ENCODE assay signal across 9 mouse cellular contexts in the genomic region with DNA sequence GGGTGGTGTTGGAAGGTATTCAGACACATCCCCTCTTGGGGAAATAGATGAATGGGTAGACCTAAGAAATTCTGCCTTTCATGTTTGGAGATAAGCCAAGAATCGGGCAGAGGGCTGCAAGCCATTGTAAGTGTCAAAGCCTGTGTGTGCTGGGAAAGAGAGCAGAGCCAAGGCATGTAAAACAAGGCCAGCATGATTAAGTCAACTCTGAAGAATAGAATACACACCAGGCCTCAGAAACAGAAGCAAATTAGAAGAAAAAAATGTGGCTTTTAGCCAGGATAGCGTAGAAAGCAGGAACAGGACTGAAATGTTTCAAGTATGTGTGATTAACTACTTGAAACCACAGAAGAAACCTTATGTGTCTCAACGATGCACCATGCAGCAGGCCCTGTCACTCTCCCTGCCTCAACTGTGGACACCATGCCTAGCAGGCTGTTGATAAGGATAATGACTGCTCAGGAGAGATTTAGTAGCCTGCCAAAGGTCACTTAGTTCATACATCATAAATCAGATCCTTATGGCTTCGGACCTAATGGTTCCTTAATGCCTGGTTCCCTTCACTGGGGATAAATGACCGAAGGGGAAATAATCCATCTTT.
A peak's percentile ranks its signal among the peaks of the same experiment; 100 is the strongest.
DNase-seq lines count a peak whose midpoint lies in the region; ATAC-seq lines count a peak whose summit lies in the region.
"Had no signal": no experiment of that assay in that cellular context is flagged by ENCODE, and none has a peak within 500 bp of the region (broad histone marks: within the 10 kb centered on the region; RNA-seq: fewer than 3 reads in every experiment).

No protein-coding gene starts in this region.

- no peak overlapping the region for H3K4me3 ChIP-seq in embryonic facial prominence, embryonic 11.5 days (ENCODE audit: low read depth, low read length)
- H3K4me3 ChIP-seq in embryonic facial prominence, embryonic 10.5 days = no peak overlapping the region
- H3K4me3 ChIP-seq in midbrain, embryonic 12.5 days = no peak overlapping the region
- H3K4me3 ChIP-seq in midbrain, embryonic 10.5 days = no peak overlapping the region
- H3K4me3 ChIP-seq in hindbrain, embryonic 14.5 days (replicated peaks; ENCODE audit: low read length) = no peak overlapping the region
- H3K4me3 ChIP-seq in stomach, embryonic 15.5 days (replicated peaks) = no peak overlapping the region
- H3K4me3 ChIP-seq: layer of hippocampus, adult 2 months had no signal

- no peaks in the 10 kb centered on the region for H3K4me1 ChIP-seq in embryonic facial prominence, embryonic 11.5 days (ENCODE audit: control insufficient read depth, insufficient read depth, low read length)
- H3K4me1 ChIP-seq in embryonic facial prominence, embryonic 10.5 days = peaks cover 5% of the 10 kb centered on the region; the same call in 1 of the 2 replicates
- H3K4me1 ChIP-seq in midbrain, embryonic 12.5 days = 0 out of 2 replicates have a peak, but pooled peaks cover 4% of the 10 kb centered on the region
- H3K4me1 ChIP-seq in midbrain, embryonic 10.5 days = no peaks in the 10 kb centered on the region
- H3K4me1 ChIP-seq in hindbrain, embryonic 14.5 days (replicated peaks; ENCODE audit: control insufficient read depth, insufficient read depth, low read length) = peaks cover 9% of the 10 kb centered on the region; the same call in 1 of the 2 replicates
- 0 out of 2 replicates have a peak, but pooled peaks cover 6% of the 10 kb centered on the region for H3K4me1 ChIP-seq in stomach, embryonic 15.5 days

- ATAC-seq in embryonic facial prominence, embryonic 11.5 days (replicated peaks; ENCODE audit: insufficient number of reproducible peaks, low FRiP score, low TSS enrichment, low read depth) = peak; percentile 39; the same call in 1 of the 2 replicates
- peak; percentile 41; the same call in 1 of the 2 replicates for ATAC-seq in midbrain, embryonic 12.5 days (ENCODE audit: low FRiP score, low read depth)
- ATAC-seq in hindbrain, embryonic 14.5 days (ENCODE audit: low FRiP score) = peak; percentile 86; the same call in 1 of the 2 replicates
- ATAC-seq in stomach, embryonic 15.5 days (ENCODE audit: insufficient read depth, low FRiP score, low read depth) = peak; percentile 63; the same call in 1 of the 2 replicates

- no peaks in the 10 kb centered on the region for H3K36me3 ChIP-seq in embryonic facial prominence, embryonic 11.5 days (replicated peaks; ENCODE audit: control insufficient read depth, insufficient read depth, low read depth, low read length)
- H3K36me3 ChIP-seq in embryonic facial prominence, embryonic 10.5 days (replicated peaks) = no peaks in the 10 kb centered on the region
- H3K36me3 ChIP-seq in midbrain, embryonic 12.5 days = no peaks in the 10 kb centered on the region
- H3K36me3 ChIP-seq in midbrain, embryonic 10.5 days = no peaks in the 10 kb centered on the region
- no peaks in the 10 kb centered on the region for H3K36me3 ChIP-seq in hindbrain, embryonic 14.5 days (replicated peaks; ENCODE audit: control insufficient read depth, insufficient read depth)
- no peaks in the 10 kb centered on the region for H3K36me3 ChIP-seq in stomach, embryonic 15.5 days

- WGBS in embryonic facial prominence, embryonic 11.5 days = 62% methylated on average over 5 of the region's 5 CpGs
- 75% methylated on average over 5 of the region's 5 CpGs for WGBS in embryonic facial prominence, embryonic 10.5 days
- 71% methylated on average over 5 of the region's 5 CpGs for WGBS in midbrain, embryonic 12.5 days
- 89% methylated on average over 5 of the region's 5 CpGs for WGBS in midbrain, embryonic 10.5 days
- 47% methylated on average over 5 of the region's 5 CpGs for WGBS in hindbrain, embryonic 14.5 days
- WGBS in stomach, embryonic 15.5 days = 24% methylated on average over 5 of the region's 5 CpGs

- no peaks in the 10 kb centered on the region for H3K9me3 ChIP-seq in embryonic facial prominence, embryonic 11.5 days (replicated peaks; ENCODE audit: control insufficient read depth, low read length)
- H3K9me3 ChIP-seq in embryonic facial prominence, embryonic 10.5 days = no peaks in the 10 kb centered on the region
- H3K9me3 ChIP-seq in midbrain, embryonic 12.5 days = no peaks in the 10 kb centered on the region
- no peaks in the 10 kb centered on the region for H3K9me3 ChIP-seq in midbrain, embryonic 10.5 days (replicated peaks)
- H3K9me3 ChIP-seq in hindbrain, embryonic 14.5 days (ENCODE audit: control insufficient read depth, low read length) = no peaks in the 10 kb centered on the region
- no peaks in the 10 kb centered on the region for H3K9me3 ChIP-seq in stomach, embryonic 15.5 days

- H3K4me2 ChIP-seq in embryonic facial prominence, embryonic 11.5 days (ENCODE audit: low read depth, low read length) = no peak overlapping the region
- H3K4me2 ChIP-seq in midbrain, embryonic 12.5 days (replicated peaks) = no peak overlapping the region
- no peak overlapping the region for H3K4me2 ChIP-seq in hindbrain, embryonic 14.5 days (replicated peaks)
- no peak overlapping the region for H3K4me2 ChIP-seq in stomach, embryonic 15.5 days

- peak; percentile 42 for DNase-seq in embryonic facial prominence, embryonic 11.5 days (ENCODE audit: low spot score)
- no peak for DNase-seq in embryonic facial prominence, embryonic 10.5 days (ENCODE audit: low spot score)
- DNase-seq in midbrain, embryonic 10.5 days (ENCODE audit: low spot score) = no peak
- peak; percentile 66 for DNase-seq in hindbrain, embryonic 14.5 days (ENCODE audit: low spot score)
- no peak for DNase-seq in cerebellum, postnatal 25 days
- DNase-seq in layer of hippocampus, adult 11-12 months (ENCODE audit: low spot score) = no peak

- no peak overlapping the region for H3K9ac ChIP-seq in embryonic facial prominence, embryonic 11.5 days (replicated peaks; ENCODE audit: low read length)
- no peak overlapping the region for H3K9ac ChIP-seq in midbrain, embryonic 12.5 days (replicated peaks)
- H3K9ac ChIP-seq in hindbrain, embryonic 14.5 days = no peak overlapping the region
- H3K9ac ChIP-seq in stomach, embryonic 15.5 days = no peak overlapping the region

- H3K27me3 ChIP-seq in embryonic facial prominence, embryonic 11.5 days (ENCODE audit: control insufficient read depth, insufficient read depth, low read length) = no peaks in the 10 kb centered on the region
- no peaks in the 10 kb centered on the region for H3K27me3 ChIP-seq in embryonic facial prominence, embryonic 10.5 days (replicated peaks; ENCODE audit: low read depth, poor library complexity, severe bottlenecking)
- H3K27me3 ChIP-seq in midbrain, embryonic 12.5 days = no peaks in the 10 kb centered on the region
- no peaks in the 10 kb centered on the region for H3K27me3 ChIP-seq in midbrain, embryonic 10.5 days (ENCODE audit: low read depth, poor library complexity, severe bottlenecking)
- H3K27me3 ChIP-seq in hindbrain, embryonic 14.5 days (ENCODE audit: control insufficient read depth, insufficient read depth, low read length) = no peaks in the 10 kb centered on the region
- no peaks in the 10 kb centered on the region for H3K27me3 ChIP-seq in stomach, embryonic 15.5 days (replicated peaks)

- no peak overlapping the region for H3K27ac ChIP-seq in embryonic facial prominence, embryonic 11.5 days (replicated peaks; ENCODE audit: low read depth, low read length)
- no peak overlapping the region for H3K27ac ChIP-seq in embryonic facial prominence, embryonic 10.5 days (replicated peaks)
- no peak overlapping the region for H3K27ac ChIP-seq in midbrain, embryonic 12.5 days (replicated peaks)
- H3K27ac ChIP-seq in midbrain, embryonic 10.5 days (replicated peaks) = no peak overlapping the region
- no peak overlapping the region for H3K27ac ChIP-seq in hindbrain, embryonic 14.5 days
- H3K27ac ChIP-seq in stomach, embryonic 15.5 days = peak overlapping the region; percentile 48; the same call in 1 of the 2 replicates
- H3K27ac ChIP-seq: layer of hippocampus, adult 2 months had no signal

Comparison
In these comparisons a context has a peak if more than half of its experiments do, and no peak if none do; other contexts are left out.
1. DNase-seq: peak in embryonic facial prominence, embryonic 11.5 days (single experiment) and hindbrain, embryonic 14.5 days (single experiment); none in embryonic facial prominence, embryonic 10.5 days (single experiment), midbrain, embryonic 10.5 days (single experiment), cerebellum, postnatal 25 days (0 of 2) and layer of hippocampus, adult 11-12 months (single experiment).
2. Peak in every context shown above with its lines, with median percentiles within 50 percentile points of each other: ATAC-seq.